In genomic region chr3:37203984-37204428, GRCm38 (mm10) we compare ENCODE assay signal across 8 mouse cellular contexts. TPM values are rescaled to one million over a fixed set of nuclear protein-coding genes. Genes with fewer than 3 reads are reported as not detected.
A peak's percentile ranks its signal among the peaks of the same experiment; 100 is the strongest.
DNase-seq lines count a peak whose midpoint lies in the region; ATAC-seq lines count a peak whose summit lies in the region.

No protein-coding gene starts in this region.

- DNase-seq in B cell, adult 2 months: peak; percentile 84 to 87
- DNase-seq in brain, adult 2 months (ENCODE audit: low read depth, low spot score): peak; percentile 89
- peak; percentile 82 for DNase-seq in heart, embryonic 10.5 days (ENCODE audit: low spot score)
- DNase-seq in liver: peak; percentile 75
- peak; percentile 72 to 85 for DNase-seq in spleen, postnatal 4 days (ENCODE audit: low spot score in 2 of 2)

- H3K36me3 ChIP-seq in heart, embryonic 10.5 days: no peaks in the 10 kb centered on the region
- H3K36me3 ChIP-seq in kidney, embryonic 15.5 days: no peaks in the 10 kb centered on the region

- peak; percentile 60 for ATAC-seq in erythroblast, adult 5-6 weeks (replicated peaks; ENCODE audit: low FRiP score, poor library complexity, severe bottlenecking)
- peak; percentile 59 for ATAC-seq in kidney, embryonic 15.5 days (replicated peaks; ENCODE audit: low FRiP score)
- peak; percentile 95 for ATAC-seq in monocyte, adult 5-6 weeks (replicated peaks; ENCODE audit: insufficient number of reproducible peaks, low FRiP score, low TSS enrichment, poor library complexity, severe bottlenecking)

- H3K4me2 ChIP-seq in kidney, embryonic 15.5 days: peak overlapping the region; percentile 97

- H3K4me1 ChIP-seq in heart, embryonic 10.5 days: peaks cover 12% of the 10 kb centered on the region
- peaks cover 7% of the 10 kb centered on the region; the same call in 1 of the 2 replicates for H3K4me1 ChIP-seq in kidney, embryonic 15.5 days

- WGBS in heart, embryonic 10.5 days: 2% methylated on average over 11 of the region's 11 CpGs
- 2% methylated on average over 11 of the region's 11 CpGs for WGBS in kidney, embryonic 15.5 days

- H3K9me3 ChIP-seq in heart, embryonic 10.5 days: no peaks in the 10 kb centered on the region
- no peaks in the 10 kb centered on the region for H3K9me3 ChIP-seq in kidney, embryonic 15.5 days (replicated peaks)

- peak overlapping the region; percentile 82; the same call in 1 of the 2 replicates for H3K27ac ChIP-seq in heart, embryonic 10.5 days
- H3K27ac ChIP-seq in kidney, embryonic 15.5 days: peak overlapping the region; percentile 41; the same call in 1 of the 2 replicates

- H3K9ac ChIP-seq in kidney, embryonic 15.5 days: peak overlapping the region; percentile 59

- H3K4me3 ChIP-seq in heart, embryonic 10.5 days: peak overlapping the region; percentile 70
- peak overlapping the region; percentile 61 for H3K4me3 ChIP-seq in kidney, embryonic 15.5 days (replicated peaks)

- no peaks in the 10 kb centered on the region for H3K27me3 ChIP-seq in heart, embryonic 10.5 days (ENCODE audit: insufficient read depth, poor library complexity, severe bottlenecking)
- no peaks in the 10 kb centered on the region for H3K27me3 ChIP-seq in kidney, embryonic 15.5 days

RNA-seq across cellular contexts. Expression of gene Il21, which starts 28.4 kb away (rescaled TPM):
- not detected in 2 replicates for total RNA-seq in erythroblast, adult 5-6 weeks (2015; ENCODE audit: low replicate concordance)
- total RNA-seq in erythroblast, adult 5-6 weeks (2017; ENCODE audit: low replicate concordance): not detected in 2 replicates
- polyA plus RNA-seq in heart, embryonic 10.5 days (2016; fragmentation: Nextera tagmentation; extraction: Ambion mirVana): not detected in 2 replicates
- not detected in 2 replicates for polyA plus RNA-seq in kidney, embryonic 15.5 days (2015; fragmentation: Nextera tagmentation; extraction: Ambion mirVana)
- total RNA-seq in monocyte, adult 5-6 weeks (2017): 0.53 TPM in 1 of 3 replicates, not detected in the others

Comparison
In these comparisons a context has a peak if more than half of its experiments do, and no peak if none do; other contexts are left out.
1. Peak in every context shown above with its lines: DNase-seq, ATAC-seq, H3K4me3 ChIP-seq and H3K27ac ChIP-seq.